20 mouse cellular contexts compared by ENCODE assay signal in genomic region chr9:67860273-67860672, GRCm38 (mm10). TPM values are rescaled to one million over a fixed set of nuclear protein-coding genes. Genes with fewer than 3 reads are reported as not detected.
"Had no signal": no experiment of that assay in that cellular context is flagged by ENCODE, and none has a peak within 500 bp of the region (broad histone marks: within the 10 kb centered on the region; RNA-seq: fewer than 3 reads in every experiment).

No protein-coding gene starts in this region.

- H3K9me3 ChIP-seq: kidney, embryonic 15.5 days; lung, embryonic 15.5 days; megakaryocyte, embryonic 14.5 days; midbrain, embryonic 10.5 days had no signal

- H3K4me2 ChIP-seq: kidney, embryonic 15.5 days; lung, embryonic 15.5 days had no signal

- H3K9ac ChIP-seq: kidney, embryonic 15.5 days; lung, embryonic 15.5 days had no signal

- DNase-seq: kidney, adult 18-20 months; kidney, postnatal 10 days; kidney, postnatal 36 days; layer of hippocampus, postnatal 36 days; lung, adult 18-20 months; lung, postnatal 10 days; lung, postnatal 36 days; midbrain, embryonic 14.5 days; right cerebral cortex, adult 18-20 months; right cerebral cortex, postnatal 14 days; right cerebral cortex, postnatal 4 days; thymus, postnatal 25 days had no signal

- H3K27ac ChIP-seq: kidney, embryonic 15.5 days; left cerebral cortex, adult 2 months; lung, embryonic 15.5 days; midbrain, embryonic 10.5 days; stomach, postnatal 0 days had no signal

- H3K27me3 ChIP-seq: kidney, embryonic 15.5 days; lung, embryonic 15.5 days; megakaryocyte, embryonic 14.5 days had no signal

- H3K4me1 ChIP-seq: lung, embryonic 15.5 days; megakaryocyte, embryonic 14.5 days; midbrain, embryonic 10.5 days had no signal

- H3K4me3 ChIP-seq: kidney, embryonic 15.5 days; left cerebral cortex, adult 2 months; lung, embryonic 15.5 days; megakaryocyte, embryonic 14.5 days; midbrain, embryonic 10.5 days had no signal

- ATAC-seq: intestine, embryonic 16.5 days had no signal

RNA-seq across cellular contexts. Expression of gene C2cd4a, which starts 28.1 kb away (rescaled TPM):
- polyA plus RNA-seq: midbrain, embryonic 10.5 days; neural tube, embryonic 11.5 days had no signal
